Mouse (Mus musculus) T-helper 2 cell (primary cell): ENCODE data around the gene Gm4881.

Experiments used
- in situ Hi-C: fragments of 300-600 bp; cut with MboI, MseI; formaldehyde crosslinking; loops from one replicate; pipeline ENCODE4 v1.15.1; 2025; ENCODE audit warnings: high pct_unique_total_duplicates

The Gm4881 gene

GRCm38 (mm10) chr7:24944257-24944950, at the start of gene Gm4881:
Gene Gm4881 (minus strand): TSS chr7:24944494.
- in situ Hi-C loops = no loop called here

- in situ Hi-C loops = no loop called here
These were observed 48.8 kb upstream of the Gm4881 start for GRCm38 (mm10) chr7:24993081-24993480.

GRCm38 (mm10) chr7:24990478-24990877, 46.2 kb upstream of the Gm4881 start:
- in situ Hi-C loops = no loop called here

GRCm38 (mm10) chr7:24987941-24988340, 43.6 kb upstream of the Gm4881 start:
- in situ Hi-C loops = no loop called here

GRCm38 (mm10) chr7:24985799-24986198, 41.5 kb upstream of the Gm4881 start:
- in situ Hi-C loops = no loop called here

GRCm38 (mm10) chr7:24984307-24984706, 40.0 kb upstream of the Gm4881 start:
- in situ Hi-C loops = no loop called here

GRCm38 (mm10) chr7:24983396-24983795, 39.1 kb upstream of the Gm4881 start:
- in situ Hi-C loops = no loop called here

- in situ Hi-C loops = no loop called here
These were observed 36.1 kb upstream of the Gm4881 start for GRCm38 (mm10) chr7:24980439-24980838.

- in situ Hi-C loops = no loop called here
These were observed 34.5 kb upstream of the Gm4881 start for GRCm38 (mm10) chr7:24978781-24979180.

- in situ Hi-C loops = loop anchor here (5.0 kb wide), 1 partner anchor 93 kb away; the partner anchor contains the start of gene Rps19
These were observed 30.8 kb upstream of the Gm4881 start for GRCm38 (mm10) chr7:24974893-24975595.

- in situ Hi-C loops = loop anchor here (5.0 kb wide), 1 partner anchor 92 kb away; the partner anchor contains the start of gene Rps19
These were observed 29.6 kb upstream of the Gm4881 start for GRCm38 (mm10) chr7:24973902-24974301.

- in situ Hi-C loops = loop anchor here (5.0 kb wide), 1 partner anchor 91 kb away; the partner anchor contains the start of gene Rps19
These were observed 28.9 kb upstream of the Gm4881 start for GRCm38 (mm10) chr7:24973208-24973607.

GRCm38 (mm10) chr7:24971972-24972893, 27.9 kb upstream of the Gm4881 start, which contains the start of gene Rabac1:
Gene Rabac1 (minus strand): TSS chr7:24972754.
- in situ Hi-C loops = loop anchor here (5.0 kb wide), 1 partner anchor 90 kb away; the partner anchor contains the start of gene Rps19

- in situ Hi-C loops = loop anchor here (5.0 kb wide), 1 partner anchor 89 kb away; the partner anchor contains the start of gene Rps19
These were observed 27.1 kb upstream of the Gm4881 start for GRCm38 (mm10) chr7:24971261-24971971.

- in situ Hi-C loops = loop anchor here (5.0 kb wide), 1 partner anchor 88 kb away; the partner anchor contains the start of gene Rps19
These were observed 26.0 kb upstream of the Gm4881 start for GRCm38 (mm10) chr7:24970341-24970740.

GRCm38 (mm10) chr7:24969805-24970204, 25.5 kb upstream of the Gm4881 start:
- in situ Hi-C loops = loop anchor here (5.0 kb wide), 2 partner anchors 88 to 143 kb away; partner anchors contain the start of gene Rps19

GRCm38 (mm10) chr7:24968463-24968862, 24.2 kb upstream of the Gm4881 start:
- in situ Hi-C loops = loop anchor here (5.0 kb wide), 1 partner anchor 141 kb away; no protein-coding TSS in a partner anchor

GRCm38 (mm10) chr7:24967966-24968365, 23.7 kb upstream of the Gm4881 start:
- in situ Hi-C loops = loop anchor here (5.0 kb wide), 1 partner anchor 141 kb away; no protein-coding TSS in a partner anchor

- in situ Hi-C loops = loop anchor here (5.0 kb wide), 1 partner anchor 138 kb away; no protein-coding TSS in a partner anchor
These were observed 20.7 kb upstream of the Gm4881 start for GRCm38 (mm10) chr7:24964897-24965535.

GRCm38 (mm10) chr7:24964288-24964687, 20.0 kb upstream of the Gm4881 start:
- in situ Hi-C loops = no loop called here
